Mouse (Mus musculus) 3134 (cell line): ENCODE results near the gene Ehbp1.

Experiments used
- DNase-seq: peaks from one replicate; pipeline ENCODE4 v3.0.0-alpha.2; 2011; ENCODE audit warnings: low spot score; ENCODE audit not compliant: insufficient read length; ENCODE audit errors: extremely low read depth

Ehbp1 gene

DNA sequence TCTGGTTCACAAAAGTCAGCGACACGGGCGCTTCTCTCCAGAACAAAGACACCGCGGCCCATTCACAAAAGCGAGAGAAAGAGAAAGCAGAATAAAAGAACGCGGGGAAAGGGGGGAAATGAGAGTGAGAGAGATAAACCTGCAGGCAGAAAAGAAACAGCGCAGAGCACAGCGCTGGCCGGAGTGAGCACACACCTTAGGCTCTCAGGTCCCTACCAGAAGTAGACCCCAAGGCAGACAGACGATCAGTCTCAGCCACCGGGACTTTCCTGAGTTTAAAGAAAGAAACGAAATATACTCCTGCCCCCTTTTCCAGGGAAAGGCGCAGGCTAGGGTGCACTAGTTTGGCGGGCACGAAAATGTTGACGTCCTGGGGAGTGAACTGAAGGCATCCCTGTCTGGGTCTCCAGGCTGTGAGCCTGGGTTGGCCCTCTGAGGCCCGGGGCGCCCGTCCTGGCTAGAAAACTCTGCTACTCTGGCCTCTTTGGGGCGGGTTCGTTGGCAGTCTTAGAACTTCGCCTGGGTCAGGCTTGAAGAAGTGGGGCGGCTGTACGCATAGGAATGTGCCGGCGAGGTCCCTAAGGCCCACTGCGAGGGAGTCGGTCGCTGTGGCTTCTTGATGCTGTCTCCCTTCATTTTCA is 338.6 kb downstream of the Ehbp1 start:
- DNase-seq = no peak

- peak; percentile 71 for DNase-seq
These were observed 339.2 kb downstream of the Ehbp1 start, which contains the start of gene Otx1 for GRCm38 (mm10) chr11:22002783-22003340. Gene Otx1 (minus strand): TSS chr11:22002897.

DNA sequence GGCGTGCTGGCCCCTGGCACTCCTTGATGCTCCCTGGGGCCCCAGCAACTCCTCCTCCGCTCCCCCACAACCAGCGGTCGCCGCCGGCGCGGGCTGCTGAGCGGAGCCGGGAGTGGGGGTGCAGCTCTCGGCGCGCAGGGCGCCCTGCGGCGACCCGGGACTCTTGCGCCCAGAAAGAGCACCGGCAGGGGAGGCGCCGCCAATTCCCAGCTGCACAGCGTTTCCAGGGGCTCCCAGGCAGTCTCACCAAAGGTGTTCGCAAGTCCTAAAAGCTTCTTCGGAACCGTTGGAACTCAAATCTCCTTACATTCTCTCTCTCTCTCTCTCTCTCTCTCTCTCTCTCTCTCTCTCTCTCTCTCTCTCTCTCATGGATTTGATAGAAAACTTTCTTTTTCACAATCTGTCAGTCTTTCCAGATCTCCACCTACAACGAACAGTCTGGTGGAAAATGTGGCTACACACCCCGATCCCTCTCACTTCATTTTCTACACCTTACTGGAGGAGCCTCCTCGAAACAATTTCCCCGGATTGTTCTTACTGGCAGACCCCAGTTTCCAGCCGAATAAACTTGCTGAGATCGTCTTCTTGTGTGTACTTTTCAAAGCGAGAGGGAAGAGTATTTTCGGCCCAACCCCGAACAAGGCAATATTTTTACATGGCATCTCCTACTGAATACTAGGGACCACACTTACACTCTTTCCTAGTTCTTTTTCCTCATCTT is 339.9 kb downstream of the Ehbp1 start:
- DNase-seq = no peak

GRCm38 (mm10) chr11:22001321-22002061 is 340.6 kb downstream of the Ehbp1 start:
- peak; percentile 89 for DNase-seq

- no peak for DNase-seq
These were observed 341.6 kb downstream of the Ehbp1 start for GRCm38 (mm10) chr11:22000316-22001076.

DNA sequence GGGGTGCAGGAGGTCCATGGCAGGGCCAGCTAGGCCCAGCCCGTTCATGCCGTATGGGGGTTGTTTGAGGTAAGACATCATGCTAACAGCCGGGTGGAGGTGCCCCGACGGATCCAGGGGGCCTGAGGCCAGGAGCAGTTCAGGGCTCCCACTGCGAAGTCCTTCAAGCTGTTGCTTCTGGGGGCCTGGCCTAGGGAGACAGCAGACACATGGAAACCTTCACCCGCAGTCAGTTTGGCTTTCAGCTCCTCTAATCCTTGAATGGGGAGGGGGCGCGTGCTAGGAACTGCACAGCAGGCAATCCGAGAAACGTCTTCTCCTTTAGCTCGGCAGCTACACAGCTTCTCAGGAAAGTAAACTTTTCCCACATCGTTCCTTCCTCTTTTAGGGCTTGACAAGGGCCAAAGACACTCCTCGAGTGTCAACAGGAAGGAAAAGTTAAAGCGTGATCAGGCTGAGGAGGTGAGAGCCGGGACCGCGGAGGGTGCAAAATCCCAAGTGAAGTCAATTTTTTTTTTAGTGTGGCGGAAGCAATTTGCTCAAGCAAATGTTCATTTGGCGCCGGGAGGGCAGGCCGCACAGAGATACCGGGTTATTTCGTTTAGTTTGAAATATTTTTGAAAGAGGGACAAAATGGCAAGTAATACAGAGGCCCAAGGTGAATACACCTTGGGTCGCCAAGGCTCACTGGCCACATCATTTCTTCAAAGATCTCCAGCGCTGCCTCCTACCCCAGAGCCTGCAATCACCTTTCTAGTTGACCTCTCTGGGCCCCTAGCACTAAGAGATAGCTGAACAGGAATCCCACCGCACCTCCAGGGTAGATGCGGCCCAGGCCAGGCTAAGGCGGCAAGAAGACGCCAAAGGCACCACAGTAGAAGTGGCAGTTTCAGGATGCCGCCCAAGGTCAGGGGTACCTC is 342.4 kb downstream of the Ehbp1 start:
- DNase-seq = no peak

- DNase-seq = no peak
These were observed 343.7 kb downstream of the Ehbp1 start for GRCm38 (mm10) chr11:21998141-21999047.

- DNase-seq = no peak
These were observed 344.4 kb downstream of the Ehbp1 start for GRCm38 (mm10) chr11:21997561-21998140.

DNA sequence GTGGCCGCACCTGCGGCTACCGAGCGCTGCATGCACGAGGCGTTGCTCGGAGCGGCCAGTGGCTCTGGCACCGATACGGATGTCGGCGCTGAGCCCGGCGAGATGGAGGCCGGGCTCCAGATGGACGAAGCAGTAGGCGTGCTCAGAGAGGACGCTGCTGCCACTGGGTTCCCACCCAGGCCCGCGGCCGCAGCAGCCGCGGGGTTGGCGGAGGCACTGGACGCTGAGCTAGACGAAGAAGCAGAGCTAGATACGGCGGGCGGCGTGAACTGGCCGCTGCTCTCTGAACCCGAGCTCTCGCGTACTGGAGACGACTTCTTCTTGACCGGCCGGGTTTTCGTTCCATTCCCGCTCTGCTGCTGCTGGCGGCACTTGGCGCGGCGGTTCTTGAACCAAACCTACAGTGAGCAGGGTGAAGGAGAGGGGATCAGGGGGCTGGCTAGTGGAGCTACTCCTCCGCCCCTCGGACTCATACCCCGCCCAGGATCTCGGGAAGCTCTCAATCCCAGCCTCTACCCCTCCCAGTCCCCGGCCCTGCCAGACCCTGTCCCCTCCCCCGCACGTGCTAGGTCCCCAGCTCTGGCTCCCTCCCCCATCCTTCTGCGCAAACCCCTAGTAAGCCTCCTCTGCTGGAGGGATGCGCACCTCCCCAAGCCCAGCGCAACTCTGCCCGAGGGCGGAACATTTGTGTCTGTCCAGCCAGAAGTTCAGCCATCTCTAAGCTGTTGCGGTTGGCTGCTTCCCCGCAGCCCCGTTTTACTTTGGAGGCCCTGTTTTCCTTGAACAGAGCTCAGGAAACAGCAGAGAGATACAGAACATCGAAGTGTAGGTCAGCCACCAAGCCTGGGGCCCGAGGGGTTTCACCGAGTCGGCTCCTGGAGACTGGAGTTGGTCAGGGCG is 345.2 kb downstream of the Ehbp1 start:
- DNase-seq = no peak

- no peak for DNase-seq
These were observed 345.8 kb downstream of the Ehbp1 start for GRCm38 (mm10) chr11:21996325-21996647.

- DNase-seq = no peak
These were observed 346.4 kb downstream of the Ehbp1 start for GRCm38 (mm10) chr11:21995534-21996324.

DNA sequence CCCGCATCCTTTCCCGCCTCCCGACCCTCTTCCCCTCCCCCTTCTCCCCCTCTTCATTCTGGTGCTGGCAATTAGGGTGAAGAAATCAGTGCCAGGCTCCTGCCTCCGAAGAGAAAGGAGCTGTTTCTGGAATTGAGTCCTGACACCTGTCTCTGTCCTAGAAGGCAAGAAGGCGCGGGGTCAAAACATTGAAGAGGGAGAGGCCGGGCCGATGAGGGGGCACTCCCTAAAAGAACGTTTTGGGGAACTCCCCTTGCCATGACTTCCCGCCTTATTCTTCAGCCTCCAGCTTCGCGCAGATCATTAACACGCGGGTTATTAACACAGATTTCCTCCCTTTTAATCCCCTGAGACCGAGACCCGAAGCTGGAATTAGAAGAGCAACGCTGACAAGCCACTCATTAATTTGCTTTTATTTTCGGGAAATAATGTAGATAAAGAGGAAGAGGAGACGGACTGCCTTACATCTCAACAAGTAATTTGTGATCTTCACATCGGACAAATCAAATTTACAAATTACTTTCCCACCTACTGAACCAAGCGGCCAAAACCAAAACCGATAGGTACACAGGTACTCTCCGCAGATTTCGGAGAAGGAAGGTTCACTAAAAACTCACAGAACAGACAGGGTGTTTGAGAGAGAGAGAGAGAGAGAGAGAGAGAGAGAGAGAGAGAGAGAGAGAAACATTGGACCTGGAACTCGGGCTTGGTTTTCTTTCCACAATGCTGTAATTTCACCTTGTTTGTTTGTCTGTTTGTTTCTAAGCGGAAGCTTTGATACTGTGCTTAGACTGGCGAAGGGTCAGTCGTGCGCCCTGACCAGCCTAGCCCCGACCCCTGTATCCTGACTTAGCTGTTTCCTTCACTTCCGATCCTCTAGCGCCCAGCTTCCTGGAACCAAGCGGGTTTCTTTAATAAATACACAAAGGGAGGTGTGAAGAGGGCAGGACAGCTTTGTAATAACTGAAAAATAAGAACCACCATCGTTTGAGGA is 347.4 kb downstream of the Ehbp1 start:
- DNase-seq = no peak

DNA sequence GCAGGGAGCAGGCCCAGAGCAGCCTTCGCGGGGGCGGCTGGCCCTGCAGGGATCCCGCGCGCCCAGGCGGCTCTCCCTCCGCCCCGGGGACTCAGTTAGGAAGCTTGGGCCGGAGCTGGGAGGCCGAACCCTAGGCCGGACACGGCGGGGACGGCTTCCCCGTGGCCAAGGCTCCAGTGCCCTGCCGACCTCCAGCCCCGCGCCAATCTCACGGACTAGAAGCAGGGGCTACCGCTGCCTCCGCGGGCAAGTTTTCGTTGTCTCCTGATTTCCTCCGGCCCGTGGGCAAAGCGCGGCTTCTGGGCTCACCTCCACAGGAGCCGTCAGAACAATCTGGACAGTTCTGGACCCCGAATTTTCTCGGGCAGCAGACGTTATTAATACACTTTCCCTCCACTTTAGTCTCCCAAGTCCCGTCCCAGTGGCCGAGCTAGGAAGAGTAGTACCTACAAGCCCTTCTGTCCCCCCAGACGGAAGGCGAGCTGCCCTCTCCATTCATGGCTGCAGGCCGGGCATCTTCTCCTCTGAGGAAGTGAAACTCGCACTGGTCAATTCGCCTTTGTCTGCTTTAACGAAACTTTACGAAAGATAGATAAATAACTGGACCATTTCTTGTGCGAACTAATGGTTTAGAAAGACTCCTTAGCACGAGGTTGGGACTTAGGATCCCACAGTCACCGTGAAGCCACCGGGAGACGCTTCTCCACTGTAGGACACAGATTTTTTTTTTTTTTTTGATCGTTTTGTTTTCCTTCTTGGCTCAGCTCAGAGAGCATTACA is 348.3 kb downstream of the Ehbp1 start:
- DNase-seq = no peak

DNA sequence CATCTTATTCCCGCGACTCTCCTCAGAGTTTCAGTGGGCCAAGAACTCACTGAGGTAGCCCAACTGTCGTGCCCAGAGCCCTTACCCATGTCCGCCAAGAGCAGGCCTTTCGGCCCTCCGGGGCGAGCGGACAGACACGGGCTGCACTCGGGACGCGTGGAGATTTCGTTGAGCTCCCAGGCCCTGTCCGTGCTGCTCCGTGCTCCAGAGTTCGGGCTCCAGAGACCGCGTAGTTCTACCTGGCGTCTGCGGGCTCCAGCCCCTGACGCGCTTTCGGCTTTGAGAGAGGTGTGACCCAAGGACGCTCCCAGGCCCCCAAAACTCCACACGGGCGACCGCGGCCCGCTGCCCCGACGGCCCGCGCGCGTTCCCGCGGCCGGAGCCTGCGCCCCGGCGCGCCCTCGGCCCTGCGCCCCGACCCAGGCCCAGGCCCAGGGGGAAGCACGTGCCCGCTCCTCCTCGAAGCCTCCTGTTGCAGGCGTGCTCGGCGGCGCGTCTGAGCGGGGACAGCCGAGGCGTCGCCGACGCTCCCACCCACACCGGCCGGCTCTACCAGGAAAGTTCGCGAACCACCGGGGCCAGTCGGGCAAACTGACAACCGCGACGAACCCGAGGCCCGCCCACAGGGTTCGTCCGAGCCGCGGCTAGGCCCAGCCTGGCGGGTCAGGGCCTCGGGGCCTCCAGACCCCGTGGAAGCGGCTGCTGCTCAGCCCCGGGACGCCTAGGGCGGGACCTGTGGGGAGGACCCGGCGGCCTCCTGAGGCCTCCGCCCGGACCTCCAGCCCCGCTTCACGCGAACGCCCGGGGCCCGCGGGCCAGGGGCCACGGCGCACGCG is 349.1 kb downstream of the Ehbp1 start:
- DNase-seq = no peak
